Mouse (Mus musculus) lung, adult 2 months (tissue): ENCODE data around the gene Elmo1.

ENCODE experiments used
- CTCF ChIP-seq: fragments of 200-500 bp; IDR thresholded peaks from 2 replicates; pipeline ENCODE4 v1.5.1; 2011; ENCODE audit warnings: mild to moderate bottlenecking, low read length, control low read depth; ENCODE audit not compliant: insufficient read depth
- POLR2A ChIP-seq: fragments of 200-500 bp; IDR thresholded peaks from 2 replicates; pipeline ENCODE4 v1.6.1; 2011; ENCODE audit warnings: low read depth, mild to moderate bottlenecking, control low read depth, low read length, borderline replicate concordance; ENCODE audit errors: extremely low read depth

DNA sequence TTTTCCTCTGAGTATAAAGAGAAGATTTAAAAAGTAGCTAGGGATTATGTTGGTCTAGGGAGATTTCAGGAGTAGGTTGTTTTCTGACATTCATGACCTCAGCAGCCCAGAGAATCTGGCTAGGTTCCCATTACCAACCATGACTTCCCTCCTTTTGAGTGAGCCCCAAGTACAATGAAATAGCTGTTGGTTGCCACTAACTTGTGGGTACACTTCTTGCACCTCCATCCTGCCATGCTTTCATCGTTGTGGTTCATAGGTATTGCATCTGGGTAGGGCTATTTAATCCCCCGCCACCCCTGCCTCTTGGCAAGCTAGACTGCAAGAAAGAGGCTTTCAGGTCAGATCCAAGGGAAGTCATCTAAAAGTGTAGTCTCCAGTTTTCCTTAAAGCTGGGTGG, 262.2 kb downstream of the Elmo1 start:
- TF ChIP-seq CTCF (no peak), POLR2A (no peak)
